Mouse (Mus musculus) liver, postnatal 0 days (tissue): ENCODE results near the gene Ctnnb1. TPM values are rescaled to one million over a fixed set of nuclear protein-coding genes. Genes with fewer than 3 reads are reported as not detected.

Source experiments
- ATAC-seq: fragments of 200-750 bp; cut with Nextera tagmentation; 2 replicates; pipeline ENCODE4 v1.8.0; 2017; ENCODE audit warnings: mild to moderate bottlenecking, moderate library complexity
- DNase-seq: peaks from one replicate; pipeline ENCODE4 v3.0.0-alpha.2; 2016
- H3K27ac ChIP-seq: fragments of 300-500 bp; sonication (generic); 2 replicates; pipeline ENCODE4 v1.5.1; 2014; ENCODE audit warnings: antibody characterized with exemption, moderate library complexity, mild to moderate bottlenecking, low read depth
- H3K27me3 ChIP-seq: fragments of 300-500 bp; sonication (generic); 2 replicates; pipeline ENCODE4 v1.6.1; 2014; ENCODE audit warnings: low read length, control low read depth, mixed read lengths; ENCODE audit not compliant: insufficient read depth
- H3K36me3 ChIP-seq: fragments of 300-500 bp; sonication (generic); replicated peaks from 2 replicates; pipeline ENCODE4 v1.6.1; 2014; ENCODE audit warnings: mild to moderate bottlenecking, control low read depth, low read length, moderate library complexity, mixed read lengths; ENCODE audit not compliant: insufficient read depth
- H3K4me1 ChIP-seq: fragments of 300-500 bp; sonication (generic); 2 replicates; pipeline ENCODE4 v1.6.1; 2014; ENCODE audit warnings: antibody characterized with exemption, mild to moderate bottlenecking, control low read depth; ENCODE audit not compliant: insufficient read depth
- H3K4me2 ChIP-seq: fragments of 300-500 bp; sonication (generic); 2 replicates; pipeline ENCODE4 v1.6.1; 2014; ENCODE audit warnings: low read depth, mild to moderate bottlenecking, low read length, moderate library complexity, mixed read lengths
- H3K4me3 ChIP-seq: fragments of 300-500 bp; sonication (generic); 2 replicates; pipeline ENCODE4 v1.5.1; 2014; ENCODE audit warnings: low read depth, low read length
- H3K9ac ChIP-seq: fragments of 300-500 bp; sonication (generic); replicated peaks from 2 replicates; pipeline ENCODE4 v1.6.1; 2014; ENCODE audit warnings: mild to moderate bottlenecking, moderate library complexity
- H3K9me3 ChIP-seq: fragments of 300-500 bp; sonication (generic); 2 replicates; pipeline ENCODE4 v1.6.1; 2016; ENCODE audit warnings: mild to moderate bottlenecking, control low read depth, low read length, mixed read lengths
- CTCF ChIP-seq: sonication (generic); IDR thresholded peaks from 2 replicates; pipeline ENCODE4 v1.5.1; 2016; ENCODE audit warnings: antibody characterized with exemption, low read depth
- EP300 ChIP-seq: IDR thresholded peaks from 2 replicates; pipeline ENCODE4 v1.6.1; 2016; ENCODE audit warnings: antibody characterized with exemption, low read depth, mild to moderate bottlenecking
- WGBS: fragments of 180-500 bp; shearing (Covaris S2); extraction: QIAGEN DNeasy Blood & Tissue Kit; methylation state at CpG from one replicate; pipeline ENCODE4 v1.1.7; 2014; ENCODE audit not compliant: insufficient replicate concordance; 5-methylcytosine and 5-hydroxymethylcytosine counted together
- polyA plus RNA-seq: library from polyadenylated mRNA; unstranded; fragments of >200 nt; fragmentation: Nextera tagmentation; extraction: Ambion mirVana; gene quantifications from 2 replicates; pipeline ENCODE4 v1.2.1, GENCODE M21; 2015

Gene Ctnnb1
- polyA plus RNA-seq, 1 experiment from 2014 or later, result 72.7 TPM

DNA sequence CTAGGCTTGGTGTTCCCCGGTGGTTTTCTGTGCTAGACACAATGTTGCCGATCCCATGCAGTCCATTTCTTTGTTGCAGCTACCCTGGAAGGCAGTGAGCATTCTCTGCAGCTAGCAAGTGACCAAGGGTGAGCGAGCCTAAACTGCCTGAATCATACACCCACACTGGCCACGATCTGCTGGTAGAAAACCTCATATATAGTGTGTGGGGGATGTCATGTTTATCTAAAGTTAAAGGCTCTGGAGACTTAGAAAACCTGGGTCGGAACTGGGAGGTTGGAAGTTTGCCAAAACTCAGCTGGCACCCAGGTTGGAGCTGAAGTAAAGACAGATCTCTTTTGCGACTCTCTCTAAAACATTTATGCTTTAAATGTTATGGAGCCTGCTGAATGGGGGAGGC is 10.4 kb upstream of the Ctnnb1 start:
- Histone ChIP-seq H3K4me2 (no peak overlapping the region), H3K4me1 (no peaks in the 10 kb centered on the region), H3K27ac (no peak overlapping the region), H3K4me3 (no peak overlapping the region), H3K9ac (no peak overlapping the region), H3K27me3 (no peaks in the 10 kb centered on the region), H3K9me3 (no peaks in the 10 kb centered on the region), H3K36me3 (no peaks in the 10 kb centered on the region)
- TF ChIP-seq EP300 (no peak), CTCF (no peak)
- WGBS, result 43% methylated on average over 6 of the region's 6 CpGs
- ATAC-seq (no peak), DNase-seq (no peak)

DNA sequence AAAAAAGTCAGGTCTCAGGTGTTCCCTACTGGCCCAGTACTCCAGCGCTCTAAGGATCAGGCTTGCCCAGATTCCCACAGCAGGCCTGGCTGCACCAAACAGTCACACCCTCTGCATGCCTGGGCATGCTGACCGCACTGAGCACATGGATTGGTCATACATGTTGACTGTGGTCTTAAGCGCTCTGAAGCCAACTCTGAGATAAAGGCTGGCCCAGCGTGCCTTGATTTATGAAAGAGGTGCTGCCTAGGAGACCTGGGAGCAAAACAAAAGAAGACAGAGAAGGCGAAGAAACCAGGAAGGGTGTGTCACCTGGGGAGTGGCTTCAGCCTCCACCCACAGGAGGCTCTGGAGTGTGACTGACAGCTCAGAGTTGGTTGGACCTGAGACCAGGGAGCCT is 9.9 kb upstream of the Ctnnb1 start:
- Histone ChIP-seq H3K4me3 (no peak overlapping the region), H3K9me3 (no peaks in the 10 kb centered on the region), H3K4me2 (no peak overlapping the region), H3K27ac (no peak overlapping the region), H3K9ac (no peak overlapping the region), H3K36me3 (no peaks in the 10 kb centered on the region), H3K27me3 (no peaks in the 10 kb centered on the region), H3K4me1 (no peaks in the 10 kb centered on the region)
- peak; percentile 18; the same call in 1 of the 2 replicates for ATAC-seq
- no peak for TF ChIP-seq CTCF
- no peak for TF ChIP-seq EP300
- DNase-seq, result no peak
- WGBS, result 78% methylated on average over 5 of the region's 5 CpGs

DNA sequence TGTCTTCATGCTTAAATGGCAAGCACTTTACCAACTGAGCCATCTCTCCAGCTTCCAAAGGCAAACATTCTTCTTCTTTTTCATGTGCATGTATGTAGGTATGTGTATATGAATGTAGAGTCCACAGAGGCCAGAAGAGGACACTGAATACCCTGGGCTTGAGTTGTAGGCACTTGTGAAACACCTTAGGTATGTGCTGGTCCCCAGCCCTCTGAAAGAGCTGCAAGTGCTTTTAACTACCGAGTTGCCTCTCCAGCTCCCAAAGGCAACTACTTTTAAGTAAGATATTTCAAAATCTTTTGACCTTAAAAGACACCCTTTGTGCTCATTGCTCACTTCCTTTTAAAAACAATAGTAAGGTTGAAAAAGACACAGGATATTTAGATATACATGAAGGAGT is 2.9 kb upstream of the Ctnnb1 start:
- Histone ChIP-seq H3K4me2 (no peak overlapping the region), H3K4me1 (no peaks in the 10 kb centered on the region), H3K36me3 (no peaks in the 10 kb centered on the region), H3K9me3 (no peaks in the 10 kb centered on the region), H3K4me3 (no peak overlapping the region), H3K27me3 (no peaks in the 10 kb centered on the region), H3K9ac (no peak overlapping the region), H3K27ac (no peak overlapping the region)
- ATAC-seq (no peak), DNase-seq (no peak)
- no peak for TF ChIP-seq EP300
- 47% methylated on average over 1 of the region's 1 CpGs for WGBS

DNA sequence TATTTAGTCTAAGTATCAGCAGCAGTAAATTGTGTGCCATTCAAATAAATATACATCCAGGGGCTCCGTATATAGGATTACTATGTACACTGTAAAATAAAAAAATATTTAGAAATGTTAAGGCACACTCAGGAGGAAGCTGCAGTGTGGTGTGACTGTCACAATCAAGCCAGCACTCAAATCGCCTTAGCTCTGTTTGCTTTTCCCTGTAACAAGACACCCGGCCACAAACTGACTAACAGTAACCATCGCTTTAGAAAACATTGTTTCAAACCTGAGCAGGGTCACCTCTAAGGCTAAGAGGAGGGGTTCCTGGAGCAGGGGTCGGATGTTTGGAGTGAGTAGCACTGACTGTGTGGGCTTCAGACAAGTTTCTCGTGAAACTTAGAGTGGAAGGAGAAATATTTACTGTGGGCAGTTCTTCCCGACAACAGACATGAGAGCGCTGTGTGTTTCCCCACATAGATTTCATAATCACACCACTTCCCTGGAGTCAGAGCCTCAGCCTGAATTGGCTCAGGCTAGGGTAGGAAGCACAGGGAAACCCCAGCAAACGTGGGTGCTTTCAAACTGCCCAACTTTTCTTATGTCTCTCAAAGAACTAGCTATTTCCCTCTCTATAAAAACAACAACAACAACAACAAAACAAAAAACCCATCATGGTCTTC is 1.9 kb upstream of the Ctnnb1 start:
- Histone ChIP-seq H3K4me2 (peak overlapping the region; percentile 37; the same call in 1 of the 2 replicates), H3K27me3 (no peaks in the 10 kb centered on the region), H3K36me3 (no peaks in the 10 kb centered on the region), H3K4me3 (no peak overlapping the region), H3K4me1 (no peaks in the 10 kb centered on the region), H3K9ac (no peak overlapping the region), H3K27ac (peak overlapping the region; percentile 60), H3K9me3 (no peaks in the 10 kb centered on the region)
- DNase-seq, result peak; percentile 22
- 21% methylated on average over 9 of the region's 9 CpGs for WGBS
- no peak for TF ChIP-seq EP300
- TF ChIP-seq CTCF, result no peak
- peak; percentile 76 for ATAC-seq

DNA sequence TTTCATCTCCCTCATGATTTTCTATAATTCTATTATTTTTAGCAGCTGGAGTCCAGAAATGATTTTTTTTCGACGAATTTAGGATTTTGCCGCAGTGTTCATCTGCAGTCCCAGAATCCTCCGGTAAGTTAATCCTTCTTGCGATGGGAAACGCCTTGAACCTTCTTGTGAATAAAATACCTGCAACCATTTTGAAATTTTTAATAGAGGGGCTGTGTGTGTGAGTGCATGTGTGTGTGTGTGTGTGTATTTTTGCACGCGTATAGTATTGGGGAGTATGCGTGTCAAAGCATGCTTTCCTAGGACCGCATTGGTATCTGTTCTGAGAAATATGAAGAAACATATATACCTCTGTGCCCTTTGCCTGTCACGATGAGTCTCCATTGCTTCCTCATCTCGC is 1.0 kb downstream of the Ctnnb1 start:
- no peaks in the 10 kb centered on the region for H3K36me3 ChIP-seq
- no peak overlapping the region for H3K27ac ChIP-seq
- TF ChIP-seq CTCF (no peak), EP300 (no peak)
- no peak overlapping the region for H3K4me2 ChIP-seq
- DNase-seq, result no peak
- H3K9ac ChIP-seq, result no peak overlapping the region
- 93% methylated on average over 12 of the region's 12 CpGs for WGBS
- no peaks in the 10 kb centered on the region for H3K27me3 ChIP-seq
- H3K4me3 ChIP-seq, result no peak overlapping the region
- H3K4me1 ChIP-seq, result peaks cover 3% of the 10 kb centered on the region; the same call in 1 of the 2 replicates
- no peak for ATAC-seq
- no peaks in the 10 kb centered on the region for H3K9me3 ChIP-seq

DNA sequence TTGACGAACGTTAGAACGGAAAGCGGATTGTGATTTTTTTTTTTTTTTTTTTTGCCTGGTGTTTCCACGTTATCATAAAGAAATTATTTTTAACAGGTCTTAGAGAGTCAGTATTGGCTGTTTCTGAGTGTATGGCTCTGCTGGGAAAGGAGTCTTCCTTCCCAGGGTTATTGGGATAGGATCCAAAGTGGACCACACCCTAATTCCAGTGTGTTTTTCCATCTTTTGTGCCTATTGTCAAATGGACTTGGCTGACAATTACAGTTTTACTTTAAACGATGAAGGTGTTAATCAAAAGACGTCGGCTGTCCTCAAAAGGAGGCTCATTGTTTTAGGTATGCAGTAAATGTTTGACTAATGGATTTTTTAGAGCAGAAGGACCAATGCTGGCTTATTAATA is 1.8 kb downstream of the Ctnnb1 start:
- ATAC-seq, result no peak
- H3K4me2 ChIP-seq, result no peak overlapping the region
- no peak overlapping the region for H3K9ac ChIP-seq
- peaks cover 10% of the 10 kb centered on the region for H3K4me1 ChIP-seq
- no peaks in the 10 kb centered on the region for H3K36me3 ChIP-seq
- no peak overlapping the region for H3K27ac ChIP-seq
- H3K27me3 ChIP-seq, result no peaks in the 10 kb centered on the region
- no peak for DNase-seq
- TF ChIP-seq EP300 (no peak), CTCF (no peak)
- 77% methylated on average over 8 of the region's 8 CpGs for WGBS
- H3K4me3 ChIP-seq, result no peak overlapping the region
- no peaks in the 10 kb centered on the region for H3K9me3 ChIP-seq

DNA sequence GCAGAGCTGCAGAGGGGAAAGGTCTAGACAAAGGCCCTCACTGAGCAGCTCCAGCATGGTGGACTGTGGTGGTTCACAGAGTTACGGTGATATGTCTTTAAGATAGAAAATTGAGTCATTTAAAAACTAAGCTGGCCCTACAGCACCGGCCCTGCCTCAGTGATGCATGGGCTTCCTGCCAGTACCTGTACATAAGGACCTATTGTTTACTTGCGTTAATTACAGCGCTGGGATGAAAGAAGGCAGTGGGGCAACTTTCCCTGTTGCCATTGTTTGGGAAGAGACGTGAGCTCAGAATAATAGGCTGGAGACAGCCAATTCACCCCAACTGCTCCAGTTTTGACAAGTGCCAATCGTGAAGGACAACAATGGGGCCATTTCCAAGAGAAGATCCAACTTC is 3.4 kb downstream of the Ctnnb1 start:
- Histone ChIP-seq H3K27me3 (no peaks in the 10 kb centered on the region), H3K36me3 (no peaks in the 10 kb centered on the region), H3K9ac (no peak overlapping the region), H3K4me2 (no peak overlapping the region), H3K4me3 (no peak overlapping the region), H3K27ac (no peak overlapping the region), H3K4me1 (peaks cover 24% of the 10 kb centered on the region), H3K9me3 (no peaks in the 10 kb centered on the region)
- ATAC-seq, result no peak
- no peak for DNase-seq
- 81% methylated on average over 6 of the region's 6 CpGs for WGBS
- TF ChIP-seq CTCF (no peak), EP300 (no peak)
